Mouse (Mus musculus) gastrocnemius, postnatal 10 days (tissue): ENCODE data around the gene Gng2. TPM values are rescaled to one million over a fixed set of nuclear protein-coding genes. Genes with fewer than 3 reads are reported as not detected.
"Not testable (repeated sequence)": the region's sequence is repeated elsewhere in the genome, so short reads cannot be mapped to it uniquely, and the experiment has no call there.

ENCODE experiments used
- DNase-seq: peaks from one replicate; pipeline ENCODE4 v3.0.0; 2021; ENCODE audit warnings: mixed read lengths
- total RNA-seq, 2 experiments: library from RNA; stranded (reverse); gene quantifications; 2 replicates each; pipeline ENCODE4 v1.2.3; 2021

Gene Gng2
- total RNA-seq, 2 experiments from 2014 or later, result 18.2 to 18.4 TPM

DNA sequence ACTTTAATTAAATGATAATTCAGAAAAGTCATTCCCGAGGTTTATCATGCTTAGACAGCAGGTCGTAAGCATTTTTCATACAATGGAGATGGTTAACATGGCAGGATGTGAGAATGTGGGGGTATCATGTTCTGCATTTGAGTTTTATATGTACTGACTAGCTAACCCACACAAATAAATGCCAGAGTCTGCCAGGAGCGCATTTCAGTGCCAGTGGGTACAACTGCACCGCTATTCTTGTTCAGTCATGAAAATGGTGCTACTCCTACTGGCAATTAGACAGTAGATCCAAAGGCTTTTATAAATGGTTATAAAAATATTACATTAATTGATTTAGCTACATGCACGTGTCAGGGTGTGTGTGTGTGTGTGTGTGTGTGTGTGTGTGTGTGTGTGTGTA is 38.9 kb downstream of the Gng2 start:
- DNase-seq, result no peak

DNA sequence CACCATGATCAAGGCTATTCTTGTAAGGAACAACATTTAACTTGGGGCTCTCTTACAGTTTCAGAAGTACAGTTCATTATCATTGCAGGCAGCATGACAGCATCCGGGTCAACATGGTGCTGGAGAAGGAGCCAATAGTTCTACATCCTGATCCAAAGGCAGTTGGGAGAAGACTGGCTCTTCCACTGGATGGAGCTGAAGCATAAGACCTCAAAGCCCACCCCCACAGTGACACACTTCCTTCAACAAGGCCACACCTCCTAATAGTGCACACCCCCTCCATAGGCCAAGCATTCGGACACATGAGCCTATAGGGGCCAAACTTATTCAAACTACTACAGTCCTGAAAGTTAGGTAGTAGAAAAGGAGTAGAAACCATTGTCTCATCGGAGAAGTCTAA is 42.3 kb downstream of the Gng2 start:
- no peak for DNase-seq

DNA sequence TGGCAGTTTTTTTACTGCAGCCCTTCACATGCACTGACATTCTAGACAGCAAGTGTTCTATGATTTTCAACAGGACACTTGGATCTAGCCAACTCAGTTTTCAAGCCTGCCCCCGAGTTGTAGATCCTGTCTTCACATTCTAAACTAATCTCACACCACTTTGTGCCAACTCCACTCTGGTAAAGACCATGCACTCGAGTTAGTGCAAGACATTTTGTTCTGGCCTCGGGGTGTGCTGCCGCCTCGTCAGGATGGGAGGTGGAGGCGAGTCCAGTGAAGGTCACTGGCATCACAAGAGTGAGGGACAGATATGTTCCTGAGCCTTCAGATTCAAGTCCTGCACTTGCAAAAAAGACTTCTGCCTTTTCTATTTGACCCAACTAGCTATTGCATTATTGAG is 44.1 kb downstream of the Gng2 start:
- DNase-seq, result no peak

DNA sequence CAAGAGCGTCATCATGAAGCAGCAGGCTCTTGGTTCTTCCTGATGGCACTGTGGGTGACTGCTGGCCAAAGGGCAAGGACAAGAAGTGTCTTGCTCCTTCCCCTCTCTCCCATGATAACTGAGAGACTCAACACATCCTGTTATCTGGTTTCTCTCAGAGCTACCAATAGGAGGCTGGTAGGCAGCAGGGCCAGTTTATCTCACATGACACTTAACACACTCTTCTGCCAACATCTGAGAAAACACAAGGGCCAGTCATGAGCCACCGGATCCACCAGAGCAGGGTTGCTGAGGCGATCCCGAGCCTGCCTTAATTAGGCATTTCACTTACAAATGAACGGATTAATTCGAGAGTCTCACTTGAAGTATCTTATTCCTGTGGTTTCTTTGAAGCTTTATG is 49.5 kb downstream of the Gng2 start:
- DNase-seq, result no peak

DNA sequence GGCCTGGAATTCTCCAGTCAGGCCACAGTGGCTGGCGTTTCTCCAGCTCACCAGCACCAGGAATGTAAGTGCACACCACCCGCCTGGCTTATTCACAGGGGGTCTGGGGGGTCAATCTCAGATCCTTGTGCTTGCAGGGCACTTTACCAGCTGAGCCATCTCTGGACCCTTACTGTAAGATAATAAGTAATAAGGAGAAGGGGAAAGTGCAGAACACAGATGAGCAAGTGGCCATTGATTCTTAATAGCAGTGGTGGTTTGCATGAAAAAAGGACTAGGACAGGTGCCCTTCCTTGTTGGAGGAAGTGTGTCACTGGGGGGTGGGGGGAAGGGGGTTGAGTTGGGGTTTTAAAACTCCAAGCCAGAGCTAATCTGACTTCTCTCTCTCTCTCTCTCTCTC is 50.3 kb downstream of the Gng2 start:
- DNase-seq, result no peak

DNA sequence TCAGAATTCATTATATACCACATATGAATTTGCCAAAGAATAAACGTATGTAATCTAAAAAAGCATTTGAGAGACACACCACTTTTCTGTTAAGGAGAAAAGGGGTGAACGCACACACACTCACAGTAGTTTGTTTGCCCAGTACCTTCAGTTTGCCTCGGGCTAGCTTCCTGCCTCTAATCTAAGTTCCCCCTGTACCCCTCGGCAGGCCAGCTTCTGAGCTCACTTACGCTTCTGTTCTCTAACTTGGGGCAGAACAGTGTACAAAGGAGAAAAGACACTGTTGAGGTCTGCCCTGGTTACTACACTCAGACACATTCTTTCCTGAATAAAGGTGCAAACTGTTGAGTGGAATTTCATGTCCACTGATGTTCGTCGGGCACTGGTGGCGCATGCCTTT is 51.1 kb downstream of the Gng2 start:
- no peak for DNase-seq

DNA sequence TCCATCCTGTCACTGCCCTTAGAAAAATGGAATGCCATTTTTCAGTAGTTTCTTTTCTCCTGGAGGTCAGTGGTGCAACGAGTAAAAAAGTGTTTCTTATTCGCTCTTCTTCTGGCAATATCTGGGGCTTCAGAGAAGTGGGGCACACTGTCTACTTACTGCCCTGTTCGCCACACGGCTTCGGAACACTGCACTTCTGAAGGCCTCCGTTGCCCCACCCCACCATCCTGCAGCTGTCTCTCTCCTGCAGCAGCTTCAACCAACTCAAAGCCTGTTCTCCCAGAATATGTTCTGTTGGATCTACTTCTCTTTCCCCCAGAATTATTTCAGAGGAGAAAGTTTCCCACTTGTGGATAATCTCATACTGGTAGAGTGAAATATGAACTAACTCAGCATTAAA is 52.3 kb downstream of the Gng2 start:
- no peak for DNase-seq

DNA sequence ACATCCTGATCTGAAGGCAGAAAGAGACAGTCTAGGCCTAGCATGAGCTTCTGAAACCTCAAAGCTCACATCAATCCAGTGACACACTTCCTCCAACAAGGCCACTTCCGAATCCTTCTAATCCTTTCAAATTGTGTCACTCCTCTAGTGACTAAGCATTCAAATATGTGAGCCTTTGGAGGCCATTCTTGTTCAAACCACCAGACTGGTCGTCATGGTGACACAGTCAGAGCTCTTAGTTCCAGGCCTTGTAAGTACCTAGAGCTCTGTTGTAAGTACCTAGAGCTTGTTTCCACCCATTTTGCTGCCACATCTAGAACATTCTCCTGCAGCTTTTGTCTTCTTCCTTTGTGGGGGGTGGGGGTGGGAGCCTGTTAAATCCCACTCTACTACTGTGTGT is 53.3 kb downstream of the Gng2 start:
- DNase-seq, result no peak

DNA sequence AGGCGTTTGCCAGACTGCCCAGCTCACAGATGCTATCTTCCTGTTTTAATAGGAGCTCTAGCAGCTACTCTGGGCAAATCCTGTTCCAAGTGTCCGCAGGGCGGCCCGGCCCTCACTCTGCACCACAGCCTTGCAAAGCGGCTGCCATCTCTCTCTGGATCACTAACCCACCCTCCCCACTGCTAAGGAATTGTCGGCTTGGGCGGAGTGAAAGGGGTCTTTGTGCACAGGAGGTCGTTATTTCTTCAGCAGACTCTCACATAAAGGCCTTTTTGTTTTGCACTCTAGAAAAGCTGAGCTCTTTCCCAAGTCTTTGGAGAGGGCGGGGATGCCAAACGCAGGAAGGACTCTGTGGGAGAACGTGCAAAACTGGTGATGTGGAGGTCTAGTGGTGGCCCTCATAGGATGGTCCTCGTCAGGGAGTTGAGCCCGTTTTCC is 57.2 kb downstream of the Gng2 start:
- DNase-seq, result no peak

DNA sequence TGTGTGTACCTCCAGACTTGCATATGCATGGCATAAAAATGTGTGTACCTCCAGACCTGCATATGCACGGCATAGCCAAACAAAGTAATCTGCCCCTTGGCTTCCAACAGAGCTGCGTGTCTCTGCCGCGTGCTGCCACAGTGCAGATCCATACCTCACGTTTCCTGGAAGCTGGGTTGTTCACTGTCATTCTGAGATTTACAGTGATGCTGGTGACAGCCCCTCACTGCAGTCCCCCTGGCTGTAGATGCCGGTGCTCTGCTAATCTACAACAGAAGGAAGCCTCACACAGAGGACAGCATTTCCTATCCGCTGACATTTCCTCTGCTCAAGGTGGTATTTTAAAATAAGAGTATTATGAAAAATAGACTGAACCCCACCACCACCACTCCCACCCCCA is 57.6 kb downstream of the Gng2 start:
- no peak for DNase-seq

DNA sequence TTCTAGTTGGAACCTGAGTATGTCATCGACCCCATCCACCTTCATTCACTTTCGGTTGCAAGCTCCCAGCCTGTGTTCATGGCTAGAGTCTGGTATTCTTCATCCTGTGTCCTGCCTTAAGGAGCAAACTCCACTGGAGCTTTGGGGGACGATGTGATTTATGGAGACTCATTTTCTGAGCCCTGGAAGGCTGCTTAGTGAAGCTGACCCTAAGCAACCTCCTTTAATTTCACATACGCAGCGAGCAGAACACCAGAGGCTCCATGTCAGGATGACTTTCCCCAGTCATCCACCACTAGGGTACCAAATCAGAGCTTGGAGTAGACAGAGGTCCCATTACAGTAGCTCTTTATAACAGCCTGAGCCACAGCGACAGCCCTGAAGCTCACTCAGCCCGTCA is 59.9 kb downstream of the Gng2 start:
- DNase-seq, result no peak

DNA sequence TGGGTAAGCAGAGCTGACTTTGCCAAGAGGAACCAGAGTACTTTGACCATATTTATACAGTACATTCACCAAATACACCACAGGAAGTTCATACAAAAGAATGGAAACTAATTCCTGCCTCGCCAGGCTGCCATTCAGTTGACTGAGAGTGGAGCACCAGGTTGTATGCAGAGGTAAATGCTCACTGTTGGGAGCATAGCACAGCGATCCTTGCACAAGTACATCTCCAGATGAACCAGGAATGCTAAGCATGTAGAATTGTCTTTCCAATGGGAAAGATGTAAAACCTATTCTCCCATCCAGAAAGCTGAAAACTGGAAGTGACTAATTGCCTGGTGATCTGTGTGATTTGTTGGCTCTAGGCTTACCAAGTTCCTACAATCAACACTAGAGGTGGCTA is 61.1 kb downstream of the Gng2 start:
- DNase-seq, result no peak

DNA sequence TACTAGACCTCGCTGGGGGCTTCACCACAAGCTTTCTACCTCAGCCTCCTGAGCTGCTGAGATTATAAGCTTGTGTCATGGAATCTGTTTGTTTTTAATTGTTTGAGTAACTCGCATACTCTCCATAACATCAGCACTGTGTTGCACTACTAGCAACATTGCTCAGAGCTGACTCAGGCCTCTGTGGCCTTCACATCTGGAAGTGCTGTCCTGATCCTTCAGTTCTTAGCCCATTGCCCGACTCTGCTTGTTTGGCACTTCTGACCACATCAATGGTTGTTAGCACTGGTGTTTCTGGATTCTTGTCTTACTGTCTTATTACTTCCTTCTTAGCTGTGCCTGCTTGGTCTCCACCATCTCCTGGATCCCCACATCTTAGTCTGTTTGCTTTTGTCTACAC is 64.5 kb downstream of the Gng2 start:
- no peak for DNase-seq

DNA sequence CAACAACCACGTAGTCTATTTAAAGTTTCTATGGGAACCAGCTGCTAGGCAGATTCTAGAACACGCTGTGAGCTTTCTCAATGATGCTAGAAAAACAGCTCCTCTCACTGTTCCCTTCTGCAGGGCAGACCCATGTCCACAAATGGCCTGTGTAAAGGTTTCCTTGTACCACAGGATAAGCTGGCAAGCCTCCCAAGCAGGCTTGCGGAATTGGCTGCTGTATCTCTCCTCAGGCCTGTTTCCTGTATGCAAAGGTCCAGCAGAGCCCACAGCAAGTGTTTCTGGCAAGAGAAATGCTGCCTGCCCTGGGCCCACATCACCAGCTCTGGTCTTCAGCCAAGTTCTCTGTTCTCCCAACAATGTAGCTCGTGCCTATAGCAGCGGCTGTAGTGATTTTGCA is 71.8 kb downstream of the Gng2 start:
- peak; percentile 18 for DNase-seq

DNA sequence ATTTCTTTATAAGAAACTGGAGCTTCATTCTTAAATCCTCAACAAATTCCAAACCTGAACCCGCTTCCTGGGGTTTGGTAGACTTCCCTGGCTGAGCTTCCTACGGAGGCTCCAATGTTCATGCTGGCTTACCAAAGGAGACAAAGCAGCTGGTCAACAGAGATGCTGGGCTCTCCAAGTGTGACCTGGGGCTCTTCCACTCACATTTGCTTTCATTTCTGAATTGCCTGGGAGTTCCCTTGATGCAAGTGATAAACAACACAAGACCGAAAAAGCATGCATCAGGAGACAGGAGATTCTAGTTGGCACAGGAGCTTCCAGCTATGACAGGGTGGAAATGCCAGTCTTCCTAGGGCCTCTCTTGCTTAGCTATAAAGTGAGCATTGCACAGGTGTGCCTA is 72.6 kb downstream of the Gng2 start:
- no peak for DNase-seq

DNA sequence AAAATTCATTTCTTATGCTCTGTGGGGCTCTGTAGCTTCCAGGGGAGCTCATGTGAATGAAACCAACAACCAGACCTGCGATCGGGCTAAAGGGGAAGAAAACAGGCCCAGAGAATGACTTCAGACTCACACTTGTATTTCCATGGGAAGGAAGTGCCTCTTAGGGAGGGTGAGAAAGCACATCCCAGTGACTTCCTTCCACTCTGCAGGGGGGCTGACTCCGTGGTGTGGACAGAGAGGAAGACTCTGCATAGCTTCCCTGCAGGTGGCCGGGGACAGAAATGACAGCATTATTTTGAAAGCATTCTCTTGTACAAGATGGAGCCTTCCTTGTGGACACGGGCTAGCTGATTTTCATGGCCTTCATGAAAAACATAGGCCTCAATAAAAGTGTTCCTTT is 73.4 kb downstream of the Gng2 start:
- no peak for DNase-seq

DNA sequence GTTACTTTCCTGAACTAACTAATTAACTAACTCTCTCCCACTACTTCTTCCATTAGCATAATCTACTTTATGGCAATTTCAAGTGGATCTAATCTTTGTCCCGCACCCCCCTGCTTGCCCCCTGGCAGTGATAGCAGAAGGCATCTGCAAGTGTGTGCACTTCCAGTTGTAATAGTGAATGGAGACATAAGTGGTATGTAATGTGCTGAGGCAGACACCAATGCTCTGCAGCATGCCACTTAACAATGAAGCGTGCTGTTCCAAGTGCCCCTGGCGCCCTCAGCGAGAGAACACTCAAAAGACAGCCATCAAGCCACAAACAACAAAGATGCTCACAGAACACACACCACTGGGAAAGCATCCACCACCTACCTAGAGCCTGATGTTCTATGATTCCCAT is 76.9 kb downstream of the Gng2 start:
- no peak for DNase-seq

DNA sequence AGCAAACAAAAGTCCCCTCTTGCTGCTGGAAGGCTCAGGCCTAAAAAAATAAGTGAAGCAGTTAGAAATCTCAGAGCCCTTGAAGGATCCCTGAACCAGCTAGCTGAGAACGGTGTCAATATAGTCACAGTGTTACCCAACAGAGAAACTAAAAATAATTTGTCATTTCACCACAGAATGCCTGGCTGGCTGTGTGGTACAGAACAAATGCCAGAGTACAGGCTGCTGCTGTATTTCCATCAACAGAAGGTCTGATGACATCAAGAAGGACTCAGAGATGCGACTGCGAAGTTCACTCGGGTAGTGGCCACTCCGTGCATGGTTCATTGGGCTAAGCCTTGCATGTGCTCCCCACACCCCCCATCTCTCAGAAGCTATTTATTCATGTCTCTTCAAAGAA is 89.9 kb downstream of the Gng2 start:
- no peak for DNase-seq

DNA sequence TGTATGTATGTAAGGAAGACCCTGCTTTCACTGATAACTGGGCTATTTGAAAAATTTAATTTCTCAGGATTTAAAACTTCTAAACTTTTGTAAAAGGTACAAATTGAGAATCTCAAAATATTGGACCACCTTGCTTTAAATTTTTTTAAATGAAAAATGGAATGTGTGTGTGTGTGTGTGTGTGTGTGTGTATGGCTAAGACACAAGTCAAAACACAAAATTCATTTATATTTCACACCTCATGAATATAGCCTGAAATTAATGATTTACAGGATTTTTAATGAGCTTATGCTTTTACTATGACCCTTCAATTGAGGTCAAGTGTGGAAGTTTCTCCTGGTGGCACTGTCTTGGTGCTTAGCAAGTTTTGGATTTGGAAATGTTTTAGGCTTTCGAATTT is 93.0 kb downstream of the Gng2 start:
- DNase-seq, result not testable (repeated sequence)

DNA sequence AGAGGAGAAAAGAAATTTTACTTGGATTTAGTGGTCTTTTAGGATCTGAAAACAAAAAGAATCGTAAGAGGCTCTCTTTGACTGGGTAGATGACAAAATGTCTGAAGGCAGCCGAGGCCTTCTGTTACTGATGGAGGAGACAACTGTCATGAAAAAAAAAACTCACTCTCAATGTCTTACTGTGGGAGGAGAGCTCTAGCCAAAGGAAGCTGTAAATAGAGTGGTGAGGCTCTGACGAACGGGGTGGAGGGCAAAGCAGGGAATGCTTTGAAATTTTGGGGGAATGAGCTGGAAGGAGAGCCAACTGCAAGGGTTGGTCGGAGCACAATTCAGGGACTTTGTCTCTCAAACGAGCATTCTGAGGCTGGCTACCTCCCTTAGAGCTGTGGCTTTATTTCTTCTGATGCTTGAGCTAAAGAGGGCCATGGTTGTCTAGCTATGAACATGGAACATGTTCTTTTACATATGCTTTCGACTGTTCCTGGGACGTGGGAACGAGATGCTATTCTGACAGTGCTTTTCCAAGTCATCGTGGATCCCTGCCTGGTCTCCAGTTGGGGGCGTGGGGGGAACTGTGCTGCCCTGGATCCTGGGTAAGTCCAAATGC is 103.1 kb downstream of the Gng2 start:
- no peak for DNase-seq

DNA sequence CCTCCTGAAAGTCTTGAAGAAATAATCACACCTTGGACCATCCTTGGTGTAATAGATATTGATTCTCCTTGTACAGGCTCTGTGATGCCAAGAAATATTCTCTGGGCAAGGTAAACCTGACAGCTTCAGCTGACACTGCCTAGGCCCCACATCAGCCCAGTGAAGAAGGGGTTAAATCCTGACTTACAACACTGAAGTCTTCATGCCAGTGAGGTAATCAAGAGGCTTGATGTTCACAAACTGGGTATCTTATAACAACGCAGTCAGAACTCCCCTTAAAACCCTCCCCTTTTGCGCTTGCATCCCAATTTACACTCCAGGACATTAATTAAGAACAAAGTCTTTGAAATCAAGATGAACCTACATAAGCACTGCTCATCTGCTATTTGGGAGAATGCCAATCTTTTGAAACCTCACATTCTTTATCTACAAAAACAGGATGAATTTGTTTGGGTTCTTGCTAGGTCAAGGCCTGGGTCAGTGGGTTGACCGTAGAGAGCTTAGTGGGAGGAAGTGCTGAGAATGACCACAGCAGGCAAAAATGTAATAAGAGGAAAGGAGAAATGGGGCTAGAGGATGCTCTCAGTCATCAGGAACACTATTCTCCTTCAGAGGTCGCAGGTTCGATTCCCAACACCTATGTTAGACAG is 110.0 kb downstream of the Gng2 start:
- no peak for DNase-seq

DNA sequence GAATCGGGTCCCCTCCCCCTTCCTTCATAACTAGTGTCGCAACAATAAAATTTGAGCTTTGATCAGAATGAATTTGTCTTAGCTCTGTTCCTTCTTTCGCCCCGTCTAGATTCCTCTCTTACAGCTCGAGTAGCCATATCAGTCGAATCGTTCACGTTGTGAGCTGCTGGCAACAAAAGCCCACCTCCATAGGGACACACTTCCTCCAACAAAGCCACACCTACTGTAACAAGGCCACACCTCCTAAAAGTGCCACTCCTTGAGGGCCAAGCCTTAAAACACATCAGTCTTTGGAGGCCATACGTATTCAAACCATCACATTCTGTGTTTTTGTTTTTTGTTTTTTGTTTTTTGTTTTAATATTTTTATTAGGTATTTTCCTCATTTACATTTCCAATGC is 112.3 kb downstream of the Gng2 start:
- not testable (repeated sequence) for DNase-seq

DNA sequence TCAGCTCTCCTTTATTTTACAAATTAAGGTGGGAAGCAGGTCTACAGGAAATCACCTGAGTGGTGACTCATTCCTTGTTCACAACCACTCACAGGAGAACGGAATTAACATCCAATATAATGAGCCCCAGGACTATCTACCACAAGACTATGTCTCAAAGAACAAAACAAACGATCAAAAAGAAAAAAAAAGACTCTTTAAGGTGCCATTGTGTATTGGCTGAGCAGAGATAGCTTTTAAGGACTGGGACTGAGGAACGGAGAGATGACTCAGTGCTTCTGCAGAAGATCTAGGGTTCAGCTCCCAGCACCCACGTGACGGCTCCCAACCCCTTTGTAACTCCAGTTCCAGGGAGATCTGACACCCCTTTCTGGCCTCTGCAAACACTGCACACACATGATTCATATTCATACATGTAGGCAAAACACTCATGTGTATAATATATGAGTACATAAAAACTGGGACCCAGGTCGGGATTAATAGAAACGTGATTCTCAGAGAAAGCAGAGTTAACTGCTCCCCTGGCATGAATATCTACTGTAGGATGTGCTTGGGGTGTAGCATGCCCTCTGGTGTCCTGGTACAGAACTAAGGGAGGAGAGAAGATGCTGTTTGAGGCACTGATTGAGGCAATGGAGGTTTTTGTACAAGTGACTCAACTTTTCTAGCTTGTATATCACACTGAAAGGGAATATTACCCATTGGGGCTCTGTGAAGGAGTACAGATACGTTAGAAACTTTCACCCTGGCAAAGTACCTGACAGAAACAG is 115.9 kb downstream of the Gng2 start:
- no peak for DNase-seq

DNA sequence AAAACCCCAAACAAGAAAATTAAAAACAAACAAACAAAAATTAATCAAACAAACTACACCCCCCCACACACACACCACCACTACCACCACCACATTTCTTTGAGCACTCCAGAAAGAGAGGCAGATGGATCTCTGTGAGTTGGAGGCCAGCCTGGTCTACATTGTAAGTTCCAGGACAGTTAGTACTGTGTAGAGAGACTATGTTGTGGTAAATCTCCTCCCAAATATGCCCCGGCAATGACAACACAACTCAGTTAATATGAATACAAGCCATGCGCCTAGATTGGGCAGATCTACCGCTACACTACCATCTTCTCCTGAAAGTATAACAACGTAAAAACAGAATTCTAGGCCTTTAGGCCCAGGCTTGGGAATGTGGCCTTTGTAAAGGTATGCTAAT is 117.1 kb downstream of the Gng2 start:
- no peak for DNase-seq
